Mouse (Mus musculus) erythroblast, embryonic 14.5 days (primary cell): Measurements from ENCODE around the gene Rab5b.

Source experiments
- GATA1 ChIP-seq: IDR thresholded peaks from 2 replicates; pipeline ENCODE4 v1.6.1; 2012; ENCODE audit warnings: low read length, inconsistent platforms, mixed read lengths
- TAL1 ChIP-seq: IDR thresholded peaks from 3 replicates; pipeline ENCODE4 v1.6.1; 2012; ENCODE audit warnings: low read length, inconsistent platforms, mixed read lengths

DNA sequence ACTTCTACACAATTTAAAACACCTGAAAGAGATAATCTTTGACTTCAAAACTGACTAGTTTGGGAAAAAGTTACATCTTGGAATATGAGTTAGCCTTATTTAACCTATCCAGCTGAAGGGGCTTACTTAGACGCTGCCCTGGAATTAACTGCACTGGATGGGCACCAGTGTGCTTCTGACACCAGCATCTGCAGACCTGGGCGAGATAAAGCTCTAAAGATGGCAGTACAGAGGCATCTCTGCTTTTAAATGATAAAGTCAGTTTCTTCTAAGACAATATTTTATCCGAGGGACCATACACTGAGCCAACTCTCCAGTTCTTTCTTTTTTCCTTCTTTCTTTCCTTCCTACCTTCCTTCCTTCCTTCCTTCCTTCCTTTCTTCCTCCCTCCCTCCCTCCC lies 31.3 kb downstream of the Rab5b start:
- TF ChIP-seq TAL1, result peak; percentile 50
- peak; percentile 16; the same call in 1 of the 2 replicates for TF ChIP-seq GATA1
